Mouse (Mus musculus) testis, adult 2 months (tissue): ENCODE results near the gene Folr2. TPM values are rescaled to one million over a fixed set of nuclear protein-coding genes. Genes with fewer than 3 reads are reported as not detected.
A peak's percentile ranks its signal among the peaks of the same experiment; 100 is the strongest.

Experiments
- H3K27ac ChIP-seq: fragments of 200-500 bp; 2 replicates; pipeline ENCODE4 v1.5.1; 2012; ENCODE audit warnings: low read depth, low read length; ENCODE audit not compliant: control insufficient read depth, insufficient read depth
- H3K27me3 ChIP-seq: fragments of 200-500 bp; 2 replicates; pipeline ENCODE4 v1.6.1; 2012; ENCODE audit warnings: mild to moderate bottlenecking, low read length, moderate library complexity; ENCODE audit not compliant: control insufficient read depth, insufficient read depth
- H3K36me3 ChIP-seq: fragments of 200-500 bp; 2 replicates; pipeline ENCODE4 v1.6.1; 2012; ENCODE audit warnings: mild to moderate bottlenecking, low read length; ENCODE audit not compliant: control insufficient read depth, insufficient read depth
- H3K4me1 ChIP-seq: fragments of 200-500 bp; 2 replicates; pipeline ENCODE4 v1.6.1; 2012; ENCODE audit warnings: low read length; ENCODE audit not compliant: control insufficient read depth, insufficient read depth
- H3K4me3 ChIP-seq: fragments of 200-500 bp; 2 replicates; pipeline ENCODE4 v1.5.1; 2012; ENCODE audit warnings: low read depth, mild to moderate bottlenecking, low read length, moderate library complexity, mixed read lengths; ENCODE audit not compliant: control insufficient read depth
- CTCF ChIP-seq: fragments of 200-500 bp; IDR thresholded peaks from 2 replicates; pipeline ENCODE4 v1.5.1; 2012; ENCODE audit warnings: low read depth, mild to moderate bottlenecking, inconsistent platforms, low read length, moderate library complexity; ENCODE audit not compliant: control insufficient read depth, insufficient read depth, insufficient replicate concordance
- POLR2A ChIP-seq: fragments of 200-500 bp; IDR thresholded peaks from 2 replicates; pipeline ENCODE4 v1.6.1; 2012; ENCODE audit warnings: low read depth, mild to moderate bottlenecking, inconsistent platforms, low read length, moderate library complexity; ENCODE audit not compliant: control insufficient read depth
- polyA plus RNA-seq: library from polyadenylated mRNA; depleted of rRNA; stranded (reverse); fragments of >200 nt; gene quantifications from 2 replicates; pipeline ENCODE4 v1.2.3, GENCODE M21; 2012; rRNA removed

The Folr2 gene
- polyA plus RNA-seq, 1 experiment = 2.7 TPM

GRCm38 (mm10) chr7:101822836-101823757 lies 33.9 kb downstream of the Folr2 start:
- no peak overlapping the region for H3K4me3 ChIP-seq
- H3K4me1 ChIP-seq = peaks cover 32% of the 10 kb centered on the region
- H3K27me3 ChIP-seq = peaks cover 3% of the 10 kb centered on the region
- no peak overlapping the region for H3K27ac ChIP-seq
- H3K36me3 ChIP-seq = peaks cover 2% of the 10 kb centered on the region; the same call in 1 of the 2 replicates
- peak; percentile 27; the same call in 1 of the 2 replicates for TF ChIP-seq CTCF
- no peak for TF ChIP-seq POLR2A

- no peak for TF ChIP-seq POLR2A
- TF ChIP-seq CTCF = no peak
- Histone ChIP-seq H3K4me1 (peaks cover 40% of the 10 kb centered on the region), H3K4me3 (peak overlapping the region; percentile 72), H3K27ac (no peak overlapping the region), H3K36me3 (no peaks in the 10 kb centered on the region), H3K27me3 (peaks cover 6% of the 10 kb centered on the region)
Measured at GRCm38 (mm10) chr7:101821571-101822501, 35.2 kb downstream of the Folr2 start.

- H3K27ac ChIP-seq = no peak overlapping the region
- no peaks in the 10 kb centered on the region for H3K36me3 ChIP-seq
- peaks cover 6% of the 10 kb centered on the region for H3K27me3 ChIP-seq
- no peak for TF ChIP-seq POLR2A
- TF ChIP-seq CTCF = no peak
- peak overlapping the region; percentile 10 for H3K4me3 ChIP-seq
- H3K4me1 ChIP-seq = peaks cover 40% of the 10 kb centered on the region
Measured at GRCm38 (mm10) chr7:101820295-101821030, 36.5 kb downstream of the Folr2 start.

DNA sequence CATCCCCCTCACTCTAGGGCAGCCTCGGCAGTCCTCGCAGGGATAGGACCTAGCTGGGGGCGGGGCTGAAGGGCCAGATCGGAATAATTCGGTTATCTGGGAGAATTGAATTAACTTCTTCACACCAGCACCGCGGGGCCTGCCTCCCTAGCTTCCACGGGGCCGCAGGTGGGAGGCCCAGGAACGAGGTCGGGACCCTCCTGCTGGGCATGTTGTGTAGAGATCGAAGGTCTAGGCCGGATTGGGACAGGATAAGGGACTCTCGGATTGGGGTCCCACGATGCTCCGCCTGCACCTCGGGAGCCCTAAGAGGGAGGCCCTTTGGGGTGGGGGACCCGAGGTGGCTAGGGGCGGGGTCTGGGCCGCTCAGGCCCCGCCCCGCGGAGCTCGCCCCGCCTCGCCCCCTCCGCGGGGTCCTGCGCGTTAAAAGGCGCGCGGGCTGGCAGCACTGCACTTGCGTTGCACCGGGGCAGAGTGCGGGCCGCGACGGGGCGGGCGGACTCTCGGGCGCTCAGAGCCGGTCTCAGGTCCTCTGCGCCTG lies 39.1 kb downstream of the Folr2 start, which contains the start of gene Phox2a:
TSS of gene Phox2a (plus strand) at position 453 of the 541 bp plus-strand sequence.
- H3K27ac ChIP-seq = no peak within 1 kb of the TSS
- no peak for TF ChIP-seq CTCF
- H3K27me3 ChIP-seq = peaks cover 6% of the 10 kb centered on the region
- peak within 1 kb of the TSS; percentile 38 for H3K4me3 ChIP-seq
- H3K36me3 ChIP-seq = no peaks in the 10 kb centered on the region
- peaks cover 37% of the 10 kb centered on the region for H3K4me1 ChIP-seq

Other genes with a start within 250 kb of the Folr2 start
- 866 and 869 TPM in 2 replicates for gene Clpb, start 193.6 kb downstream of the Folr2 start, polyA plus RNA-seq
- gene Phox2a, start 38.9 kb downstream of the Folr2 start, polyA plus RNA-seq = 0.14 and 0.16 TPM in 2 replicates
- 27.7 and 37.2 TPM in 2 replicates for gene Inppl1, start 19.0 kb downstream of the Folr2 start, polyA plus RNA-seq
- 82.5 and 83.4 TPM in 2 replicates for gene Anapc15, start 6.5 kb upstream of the Folr2 start, polyA plus RNA-seq
- gene Folr1, start 13.6 kb upstream of the Folr2 start, polyA plus RNA-seq = 25.5 and 28.5 TPM in 2 replicates
- gene Lamtor1, start 48.7 kb upstream of the Folr2 start, polyA plus RNA-seq = 52.2 and 53.8 TPM in 2 replicates
- 1.4 and 2.0 TPM in 2 replicates for gene Tomt, start 49.2 kb upstream of the Folr2 start, polyA plus RNA-seq
- 1,236 and 1,353 TPM in 2 replicates for gene Lrrc51, start 76.7 kb upstream of the Folr2 start, polyA plus RNA-seq
- 20.8 and 21.9 TPM in 2 replicates for gene Numa1, start 76.9 kb upstream of the Folr2 start, polyA plus RNA-seq
- 3.3 and 4.2 TPM in 2 replicates for gene Il18bp, start 161.5 kb upstream of the Folr2 start, polyA plus RNA-seq
- 34.9 and 38.0 TPM in 2 replicates for gene Rnf121, start 208.3 kb upstream of the Folr2 start, polyA plus RNA-seq
- gene Xndc1, start 208.3 kb upstream of the Folr2 start, polyA plus RNA-seq = 47.9 and 54.6 TPM in 2 replicates
- 5.5 and 7.4 TPM in 2 replicates for gene Xntrpc, start 208.5 kb upstream of the Folr2 start, polyA plus RNA-seq
- gene Trpc2, start 225.9 kb upstream of the Folr2 start, polyA plus RNA-seq = not detected in 2 replicates
- gene Art1, start 244.5 kb upstream of the Folr2 start, polyA plus RNA-seq = 6.7 and 9.4 TPM in 2 replicates